Mouse (Mus musculus): Measurements from ENCODE around the gene Sarm1. TPM values are rescaled to one million over a fixed set of nuclear protein-coding genes. Genes with fewer than 3 reads are reported as not detected.

Sarm1 gene
- polyA plus RNA-seq, 1 experiment from 2014 or later = 1.2 TPM

- Histone ChIP-seq H3K9ac (replicated peaks; ENCODE audit: low read length) (no peak overlapping the region), H3K4me2 (replicated peaks; ENCODE audit: low read depth, low read length) (no peak overlapping the region), H3K4me1 (ENCODE audit: insufficient read depth, low read length) (0 out of 2 replicates have a peak, but pooled peaks cover 2% of the 10 kb centered on the region), H3K27me3 (ENCODE audit: insufficient read depth, low read length) (no peaks in the 10 kb centered on the region), H3K9me3 (ENCODE audit: low read length) (no peaks in the 10 kb centered on the region), H3K27ac (ENCODE audit: low read length) (no peak overlapping the region), H3K4me3 (ENCODE audit: low read length) (no peak overlapping the region), H3K36me3 (ENCODE audit: insufficient read depth, low read length) (no peaks in the 10 kb centered on the region)
- ATAC-seq (ENCODE audit: low FRiP score, low TSS enrichment) = no peak
- 12% methylated on average over 4 of the region's 4 CpGs for WGBS
Measured at GRCm38 (mm10) chr11:78453675-78454074, 43.9 kb downstream of the Sarm1 start.

GRCm38 (mm10) chr11:78450337-78450736 is 47.2 kb downstream of the Sarm1 start:
- Histone ChIP-seq H3K9ac (replicated peaks; ENCODE audit: low read length) (no peak overlapping the region), H3K27me3 (ENCODE audit: insufficient read depth, low read length) (no peaks in the 10 kb centered on the region), H3K4me2 (replicated peaks; ENCODE audit: low read depth, low read length) (no peak overlapping the region), H3K36me3 (ENCODE audit: insufficient read depth, low read length) (no peaks in the 10 kb centered on the region), H3K9me3 (ENCODE audit: low read length) (no peaks in the 10 kb centered on the region), H3K4me1 (ENCODE audit: insufficient read depth, low read length) (no peaks in the 10 kb centered on the region), H3K27ac (ENCODE audit: low read length) (no peak overlapping the region), H3K4me3 (ENCODE audit: low read length) (no peak overlapping the region)
- no peak for ATAC-seq (ENCODE audit: low FRiP score, low TSS enrichment)
- 43% methylated on average over 2 of the region's 2 CpGs for WGBS

GRCm38 (mm10) chr11:78448242-78448641 is 49.3 kb downstream of the Sarm1 start:
- no peaks in the 10 kb centered on the region for H3K4me1 ChIP-seq (ENCODE audit: insufficient read depth, low read length)
- H3K4me2 ChIP-seq (replicated peaks; ENCODE audit: low read depth, low read length) = no peak overlapping the region
- 88% methylated on average over 1 of the region's 1 CpGs for WGBS
- H3K27me3 ChIP-seq (ENCODE audit: insufficient read depth, low read length) = no peaks in the 10 kb centered on the region
- no peak overlapping the region for H3K4me3 ChIP-seq (ENCODE audit: low read length)
- H3K36me3 ChIP-seq (ENCODE audit: insufficient read depth, low read length) = no peaks in the 10 kb centered on the region
- no peak overlapping the region for H3K27ac ChIP-seq (ENCODE audit: low read length)
- H3K9me3 ChIP-seq (ENCODE audit: low read length) = no peaks in the 10 kb centered on the region
- ATAC-seq (ENCODE audit: low FRiP score, low TSS enrichment) = no peak
- H3K9ac ChIP-seq (replicated peaks; ENCODE audit: low read length) = no peak overlapping the region

GRCm38 (mm10) chr11:78447168-78447567 is 50.4 kb downstream of the Sarm1 start:
- no peak for ATAC-seq (ENCODE audit: low FRiP score, low TSS enrichment)
- H3K9me3 ChIP-seq (ENCODE audit: low read length) = no peaks in the 10 kb centered on the region
- no peaks in the 10 kb centered on the region for H3K4me1 ChIP-seq (ENCODE audit: insufficient read depth, low read length)
- no peak overlapping the region for H3K27ac ChIP-seq (ENCODE audit: low read length)
- no peak overlapping the region for H3K4me3 ChIP-seq (ENCODE audit: low read length)
- WGBS = 62% methylated on average over 3 of the region's 3 CpGs
- no peaks in the 10 kb centered on the region for H3K36me3 ChIP-seq (ENCODE audit: insufficient read depth, low read length)
- H3K4me2 ChIP-seq (replicated peaks; ENCODE audit: low read depth, low read length) = no peak overlapping the region
- H3K27me3 ChIP-seq (ENCODE audit: insufficient read depth, low read length) = no peaks in the 10 kb centered on the region
- H3K9ac ChIP-seq (replicated peaks; ENCODE audit: low read length) = no peak overlapping the region

- Histone ChIP-seq H3K36me3 (ENCODE audit: insufficient read depth, low read length) (no peaks in the 10 kb centered on the region), H3K4me1 (ENCODE audit: insufficient read depth, low read length) (no peaks in the 10 kb centered on the region), H3K27ac (ENCODE audit: low read length) (no peak overlapping the region), H3K27me3 (ENCODE audit: insufficient read depth, low read length) (no peaks in the 10 kb centered on the region), H3K4me2 (replicated peaks; ENCODE audit: low read depth, low read length) (no peak overlapping the region), H3K4me3 (ENCODE audit: low read length) (no peak overlapping the region), H3K9ac (replicated peaks; ENCODE audit: low read length) (no peak overlapping the region), H3K9me3 (ENCODE audit: low read length) (no peaks in the 10 kb centered on the region)
- 81% methylated on average over 5 of the region's 5 CpGs for WGBS
- ATAC-seq (ENCODE audit: low FRiP score, low TSS enrichment) = no peak
Measured at GRCm38 (mm10) chr11:78443115-78443514, 54.4 kb downstream of the Sarm1 start.

GRCm38 (mm10) chr11:78438399-78438930 is 59.1 kb downstream of the Sarm1 start:
- H3K27me3 ChIP-seq (ENCODE audit: insufficient read depth, low read length) = no peaks in the 10 kb centered on the region
- H3K4me1 ChIP-seq (ENCODE audit: insufficient read depth, low read length) = peaks cover 17% of the 10 kb centered on the region
- H3K36me3 ChIP-seq (ENCODE audit: insufficient read depth, low read length) = no peaks in the 10 kb centered on the region
- H3K4me2 ChIP-seq (replicated peaks; ENCODE audit: low read depth, low read length) = no peak overlapping the region
- no peaks in the 10 kb centered on the region for H3K9me3 ChIP-seq (ENCODE audit: low read length)
- H3K4me3 ChIP-seq (ENCODE audit: low read length) = no peak overlapping the region
- H3K27ac ChIP-seq (ENCODE audit: low read length) = no peak overlapping the region
- no peak overlapping the region for H3K9ac ChIP-seq (replicated peaks; ENCODE audit: low read length)
- ATAC-seq (ENCODE audit: low FRiP score, low TSS enrichment) = no peak
- WGBS = 78% methylated on average over 3 of the region's 3 CpGs

- ATAC-seq (ENCODE audit: low FRiP score, low TSS enrichment) = no peak
- Histone ChIP-seq H3K27me3 (ENCODE audit: insufficient read depth, low read length) (no peaks in the 10 kb centered on the region), H3K4me1 (ENCODE audit: insufficient read depth, low read length) (peaks cover 17% of the 10 kb centered on the region), H3K27ac (ENCODE audit: low read length) (no peak overlapping the region), H3K9ac (replicated peaks; ENCODE audit: low read length) (no peak overlapping the region), H3K36me3 (ENCODE audit: insufficient read depth, low read length) (no peaks in the 10 kb centered on the region), H3K4me3 (ENCODE audit: low read length) (no peak overlapping the region), H3K4me2 (replicated peaks; ENCODE audit: low read depth, low read length) (no peak overlapping the region), H3K9me3 (ENCODE audit: low read length) (no peaks in the 10 kb centered on the region)
- 86% methylated on average over 7 of the region's 7 CpGs for WGBS
Measured at GRCm38 (mm10) chr11:78437182-78437581, 60.4 kb downstream of the Sarm1 start.

GRCm38 (mm10) chr11:78435776-78436349 is 61.7 kb downstream of the Sarm1 start:
- Histone ChIP-seq H3K4me3 (ENCODE audit: low read length) (peak overlapping the region; percentile 6; the same call in 1 of the 2 replicates), H3K36me3 (ENCODE audit: insufficient read depth, low read length) (no peaks in the 10 kb centered on the region), H3K4me2 (replicated peaks; ENCODE audit: low read depth, low read length) (peak overlapping the region; percentile 38), H3K27ac (ENCODE audit: low read length) (peak overlapping the region; percentile 88), H3K9me3 (ENCODE audit: low read length) (no peaks in the 10 kb centered on the region), H3K27me3 (ENCODE audit: insufficient read depth, low read length) (no peaks in the 10 kb centered on the region), H3K4me1 (ENCODE audit: insufficient read depth, low read length) (peaks cover 21% of the 10 kb centered on the region), H3K9ac (replicated peaks; ENCODE audit: low read length) (peak overlapping the region; percentile 11; the same call in 1 of the 2 replicates)
- 3% methylated on average over 19 of the region's 19 CpGs for WGBS
- ATAC-seq (ENCODE audit: low FRiP score, low TSS enrichment) = peak; percentile 92

- H3K9ac ChIP-seq (replicated peaks; ENCODE audit: low read length) = no peak overlapping the region
- ATAC-seq (ENCODE audit: low FRiP score, low TSS enrichment) = no peak
- H3K4me2 ChIP-seq (replicated peaks; ENCODE audit: low read depth, low read length) = no peak overlapping the region
- no peak overlapping the region for H3K4me3 ChIP-seq (ENCODE audit: low read length)
- WGBS = 44% methylated on average over 4 of the region's 4 CpGs
- H3K9me3 ChIP-seq (ENCODE audit: low read length) = no peaks in the 10 kb centered on the region
- no peaks in the 10 kb centered on the region for H3K27me3 ChIP-seq (ENCODE audit: insufficient read depth, low read length)
- H3K27ac ChIP-seq (ENCODE audit: low read length) = no peak overlapping the region
- peaks cover 21% of the 10 kb centered on the region for H3K4me1 ChIP-seq (ENCODE audit: insufficient read depth, low read length)
- no peaks in the 10 kb centered on the region for H3K36me3 ChIP-seq (ENCODE audit: insufficient read depth, low read length)
Measured at GRCm38 (mm10) chr11:78434052-78434451, 63.5 kb downstream of the Sarm1 start.

GRCm38 (mm10) chr11:78431176-78431575 is 66.4 kb downstream of the Sarm1 start:
- Histone ChIP-seq H3K27me3 (ENCODE audit: insufficient read depth, low read length) (no peaks in the 10 kb centered on the region), H3K9ac (replicated peaks; ENCODE audit: low read length) (no peak overlapping the region), H3K27ac (ENCODE audit: low read length) (no peak overlapping the region), H3K36me3 (ENCODE audit: insufficient read depth, low read length) (no peaks in the 10 kb centered on the region), H3K9me3 (ENCODE audit: low read length) (no peaks in the 10 kb centered on the region), H3K4me2 (replicated peaks; ENCODE audit: low read depth, low read length) (no peak overlapping the region), H3K4me1 (ENCODE audit: insufficient read depth, low read length) (peaks cover 22% of the 10 kb centered on the region), H3K4me3 (ENCODE audit: low read length) (no peak overlapping the region)
- ATAC-seq (ENCODE audit: low FRiP score, low TSS enrichment) = no peak
- 61% methylated on average over 10 of the region's 10 CpGs for WGBS
